Mouse (Mus musculus): Measurements from ENCODE around the gene Olfr1217.

DNA sequence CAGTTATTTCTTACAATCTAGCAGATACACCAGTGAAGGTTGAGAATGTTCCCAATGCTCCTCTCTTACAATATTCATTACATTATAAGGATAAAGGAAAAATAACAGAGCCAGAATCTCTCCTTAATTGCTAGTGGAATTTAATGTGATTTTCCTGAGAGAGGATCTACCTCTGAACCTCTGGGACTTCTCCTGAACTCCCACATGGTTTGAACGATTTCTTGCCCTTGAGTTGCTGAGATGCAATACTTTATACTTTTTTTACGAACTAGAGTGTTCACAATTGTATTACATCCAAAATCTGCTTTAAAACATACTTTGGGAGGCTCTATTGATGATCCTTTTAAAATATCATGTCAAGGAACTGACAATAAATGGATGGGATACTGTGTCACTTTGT lies 25.0 kb downstream of the Olfr1217 start, which contains the start of gene Olfr1215:
- no peak for TF ChIP-seq CTCF (IDR thresholded peaks at IDR 0.05; ENCODE audit: low read depth)
- no peak for TF ChIP-seq EP300 (IDR thresholded peaks at IDR 0.05; ENCODE audit: low read depth)
